Mouse (Mus musculus): ENCODE results near the gene Lmntd1. TPM values are rescaled to one million over a fixed set of nuclear protein-coding genes. Genes with fewer than 3 reads are reported as not detected.

Gene Lmntd1
- polyA plus RNA-seq, 1 experiment from 2014 or later = 0.63 TPM

DNA sequence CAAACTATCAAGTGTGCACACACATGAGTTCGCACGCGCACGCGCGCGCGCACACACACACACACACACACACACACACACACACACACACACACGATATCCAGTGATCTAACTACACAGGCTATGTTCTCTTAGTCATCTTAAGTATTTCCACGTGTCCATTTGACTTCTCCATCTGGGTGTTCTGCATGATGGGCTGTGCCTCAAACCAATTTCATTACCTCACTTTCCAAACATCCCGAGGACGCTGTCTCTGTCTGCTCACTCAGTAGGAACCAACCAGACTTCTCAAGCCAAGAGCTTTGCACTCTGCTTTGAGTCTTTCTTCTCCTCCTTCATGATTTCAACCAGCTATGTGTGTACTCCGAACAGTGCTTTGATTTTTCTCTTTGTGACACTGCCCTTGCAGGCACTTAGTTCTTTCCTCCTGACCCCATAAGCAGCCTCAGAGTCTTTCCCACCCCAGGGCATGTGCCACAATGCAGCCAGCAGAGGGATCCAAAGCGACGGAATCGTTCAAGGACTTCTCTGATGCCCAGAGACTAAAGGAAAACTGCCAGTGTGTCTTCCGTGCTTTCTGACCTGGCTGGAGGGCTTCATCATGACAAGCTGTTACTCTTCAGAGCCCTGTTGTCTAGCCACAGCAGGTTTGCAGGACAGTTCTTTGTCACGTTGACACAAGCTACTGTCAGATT is 172.6 kb downstream of the Lmntd1 start:
- Histone ChIP-seq H3K4me2 (no peak overlapping the region), H3K9me3 (replicated peaks) (no peaks in the 10 kb centered on the region), H3K27ac (replicated peaks) (no peak overlapping the region), H3K9ac (replicated peaks) (no peak overlapping the region), H3K4me1 (peaks cover 7% of the 10 kb centered on the region; the same call in 1 of the 2 replicates), H3K36me3 (no peaks in the 10 kb centered on the region), H3K4me3 (replicated peaks) (no peak overlapping the region), H3K27me3 (replicated peaks) (no peaks in the 10 kb centered on the region)
- no peak for ATAC-seq (ENCODE audit: low FRiP score)
- WGBS = 73% methylated on average over 18 of the region's 18 CpGs

GRCm38 (mm10) chr6:145438851-145439250 is 175.3 kb downstream of the Lmntd1 start:
- Histone ChIP-seq H3K9ac (replicated peaks) (no peak overlapping the region), H3K9me3 (replicated peaks) (no peaks in the 10 kb centered on the region), H3K27me3 (replicated peaks) (no peaks in the 10 kb centered on the region), H3K4me1 (no peaks in the 10 kb centered on the region; the same call in 1 of the 2 replicates), H3K27ac (replicated peaks) (no peak overlapping the region), H3K4me3 (replicated peaks) (no peak overlapping the region), H3K36me3 (no peaks in the 10 kb centered on the region), H3K4me2 (no peak overlapping the region)
- WGBS = 92% methylated on average over 5 of the region's 5 CpGs
- ATAC-seq (ENCODE audit: low FRiP score) = no peak

- Histone ChIP-seq H3K4me1 (0 out of 2 replicates have a peak, but pooled peaks cover 3% of the 10 kb centered on the region), H3K4me3 (replicated peaks) (no peak overlapping the region), H3K36me3 (no peaks in the 10 kb centered on the region), H3K27ac (replicated peaks) (no peak overlapping the region), H3K27me3 (replicated peaks) (no peaks in the 10 kb centered on the region), H3K9ac (replicated peaks) (no peak overlapping the region), H3K9me3 (replicated peaks) (no peaks in the 10 kb centered on the region), H3K4me2 (no peak overlapping the region)
- WGBS = 90% methylated on average over 10 of the region's 10 CpGs
- no peak for ATAC-seq (ENCODE audit: low FRiP score)
Observed at GRCm38 (mm10) chr6:145435764-145436163, 178.4 kb downstream of the Lmntd1 start.

DNA sequence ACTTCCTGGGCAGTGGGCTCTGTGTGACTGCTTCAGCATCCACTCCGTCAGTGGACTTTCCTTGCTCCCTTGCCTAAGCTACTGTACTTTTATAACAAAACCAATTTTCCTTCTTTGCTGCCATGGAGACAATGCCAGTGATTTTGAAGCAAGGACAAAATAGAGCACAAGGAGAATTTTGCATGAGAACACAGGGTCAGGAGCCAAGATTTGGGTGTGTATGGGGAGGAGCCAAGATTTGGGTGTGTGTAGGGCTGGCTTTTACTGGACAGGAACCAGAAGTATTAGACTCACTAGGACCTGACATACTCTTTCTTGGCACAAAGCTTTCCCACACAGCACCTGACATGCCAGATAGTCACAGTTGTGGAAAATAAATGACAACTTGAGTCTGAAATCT is 179.0 kb downstream of the Lmntd1 start:
- no peaks in the 10 kb centered on the region for H3K9me3 ChIP-seq (replicated peaks)
- no peak for ATAC-seq (ENCODE audit: low FRiP score)
- no peaks in the 10 kb centered on the region for H3K27me3 ChIP-seq (replicated peaks)
- no peak overlapping the region for H3K4me2 ChIP-seq
- H3K36me3 ChIP-seq = no peaks in the 10 kb centered on the region
- H3K4me1 ChIP-seq = 0 out of 2 replicates have a peak, but pooled peaks cover 3% of the 10 kb centered on the region
- 91% methylated on average over 1 of the region's 1 CpGs for WGBS
- H3K4me3 ChIP-seq (replicated peaks) = no peak overlapping the region
- H3K9ac ChIP-seq (replicated peaks) = no peak overlapping the region
- no peak overlapping the region for H3K27ac ChIP-seq (replicated peaks)

DNA sequence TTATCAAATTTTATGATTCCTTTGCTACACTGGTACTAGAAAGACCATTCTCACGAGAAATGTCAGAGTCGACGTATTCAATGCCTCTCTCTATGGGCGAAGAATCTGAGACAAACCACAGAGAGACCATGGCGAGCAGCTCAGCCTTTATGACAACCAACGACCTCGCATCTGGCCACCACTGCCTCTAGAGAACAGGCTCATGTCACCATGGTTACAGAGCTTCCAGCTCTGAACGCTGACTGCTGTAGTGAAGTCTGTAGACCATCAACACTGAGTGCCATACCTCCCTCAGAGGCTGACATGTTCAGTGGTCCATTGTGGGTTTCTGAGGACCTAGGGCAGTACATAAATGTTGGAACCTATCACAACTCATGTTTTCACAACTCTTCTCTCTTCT is 180.2 kb downstream of the Lmntd1 start:
- Histone ChIP-seq H3K9ac (replicated peaks) (no peak overlapping the region), H3K4me3 (replicated peaks) (no peak overlapping the region), H3K27ac (replicated peaks) (no peak overlapping the region), H3K4me2 (no peak overlapping the region), H3K9me3 (replicated peaks) (no peaks in the 10 kb centered on the region), H3K27me3 (replicated peaks) (no peaks in the 10 kb centered on the region), H3K36me3 (no peaks in the 10 kb centered on the region), H3K4me1 (0 out of 2 replicates have a peak, but pooled peaks cover 3% of the 10 kb centered on the region)
- 62% methylated on average over 8 of the region's 8 CpGs for WGBS
- ATAC-seq (ENCODE audit: low FRiP score) = no peak

GRCm38 (mm10) chr6:145432711-145433708 is 181.1 kb downstream of the Lmntd1 start:
- no peak for ATAC-seq (ENCODE audit: low FRiP score)
- Histone ChIP-seq H3K36me3 (no peaks in the 10 kb centered on the region), H3K27ac (replicated peaks) (no peak overlapping the region), H3K27me3 (replicated peaks) (no peaks in the 10 kb centered on the region), H3K9me3 (replicated peaks) (no peaks in the 10 kb centered on the region), H3K9ac (replicated peaks) (no peak overlapping the region), H3K4me2 (no peak overlapping the region), H3K4me1 (0 out of 2 replicates have a peak, but pooled peaks cover 3% of the 10 kb centered on the region), H3K4me3 (replicated peaks) (no peak overlapping the region)
- WGBS = 73% methylated on average over 11 of the region's 11 CpGs

DNA sequence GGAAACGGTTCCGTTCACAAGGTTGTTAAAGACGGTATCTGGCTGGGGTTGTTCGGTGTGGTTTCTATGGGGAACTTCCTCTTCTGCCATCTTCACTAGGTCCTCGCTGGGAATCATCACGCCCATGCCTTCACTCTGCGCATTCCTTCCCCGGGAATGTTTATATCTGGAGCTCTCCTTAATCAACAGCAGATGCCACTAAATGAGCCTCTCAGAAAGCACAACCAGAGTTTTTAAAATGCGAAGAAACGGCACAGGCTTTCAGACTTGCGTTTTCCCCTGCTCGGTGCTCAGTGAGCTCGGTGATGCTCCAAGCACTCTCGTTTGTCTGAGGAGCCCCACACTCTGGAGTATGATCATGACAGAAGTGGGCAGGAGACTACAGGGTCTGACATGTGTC is 182.4 kb downstream of the Lmntd1 start:
- Histone ChIP-seq H3K27ac (replicated peaks) (no peak overlapping the region), H3K4me3 (replicated peaks) (no peak overlapping the region), H3K4me2 (no peak overlapping the region), H3K9ac (replicated peaks) (no peak overlapping the region), H3K27me3 (replicated peaks) (no peaks in the 10 kb centered on the region), H3K4me1 (0 out of 2 replicates have a peak, but pooled peaks cover 3% of the 10 kb centered on the region), H3K36me3 (no peaks in the 10 kb centered on the region), H3K9me3 (replicated peaks) (no peaks in the 10 kb centered on the region)
- WGBS = 83% methylated on average over 14 of the region's 14 CpGs
- no peak for ATAC-seq (ENCODE audit: low FRiP score)

DNA sequence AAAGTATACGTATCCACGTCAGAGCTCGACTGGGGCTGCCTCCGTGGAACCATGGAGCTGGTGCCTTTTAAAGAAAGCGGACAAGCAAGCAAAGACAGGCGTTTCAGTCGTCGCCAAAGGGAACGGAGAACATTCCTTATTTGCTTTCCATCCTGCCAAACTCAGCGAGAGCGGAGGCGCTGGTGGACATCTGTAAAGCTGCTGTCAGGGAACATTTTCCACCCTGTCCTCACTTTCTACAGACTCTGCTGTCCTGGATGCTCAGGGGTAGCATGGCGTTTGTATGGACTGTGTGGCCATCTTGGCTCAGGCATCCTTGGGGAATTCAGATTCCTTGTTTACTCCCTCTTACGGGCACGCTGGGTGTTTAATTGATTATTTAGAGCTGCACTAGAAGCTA is 186.7 kb downstream of the Lmntd1 start:
- no peak overlapping the region for H3K4me3 ChIP-seq (replicated peaks)
- no peaks in the 10 kb centered on the region for H3K4me1 ChIP-seq
- no peaks in the 10 kb centered on the region for H3K36me3 ChIP-seq
- no peaks in the 10 kb centered on the region for H3K9me3 ChIP-seq (replicated peaks)
- H3K27me3 ChIP-seq (replicated peaks) = no peaks in the 10 kb centered on the region
- no peak overlapping the region for H3K27ac ChIP-seq (replicated peaks)
- ATAC-seq (ENCODE audit: low FRiP score) = no peak
- no peak overlapping the region for H3K9ac ChIP-seq (replicated peaks)
- no peak overlapping the region for H3K4me2 ChIP-seq
- 85% methylated on average over 15 of the region's 15 CpGs for WGBS

- Histone ChIP-seq H3K4me1 (no peaks in the 10 kb centered on the region), H3K9me3 (replicated peaks) (no peaks in the 10 kb centered on the region), H3K9ac (replicated peaks) (no peak overlapping the region), H3K27ac (replicated peaks) (no peak overlapping the region), H3K4me2 (no peak overlapping the region), H3K4me3 (replicated peaks) (no peak overlapping the region), H3K27me3 (replicated peaks) (no peaks in the 10 kb centered on the region), H3K36me3 (no peaks in the 10 kb centered on the region)
- no peak for ATAC-seq (ENCODE audit: low FRiP score)
- WGBS = 67% methylated on average over 10 of the region's 10 CpGs
Observed at GRCm38 (mm10) chr6:145426501-145426900, 187.6 kb downstream of the Lmntd1 start.

DNA sequence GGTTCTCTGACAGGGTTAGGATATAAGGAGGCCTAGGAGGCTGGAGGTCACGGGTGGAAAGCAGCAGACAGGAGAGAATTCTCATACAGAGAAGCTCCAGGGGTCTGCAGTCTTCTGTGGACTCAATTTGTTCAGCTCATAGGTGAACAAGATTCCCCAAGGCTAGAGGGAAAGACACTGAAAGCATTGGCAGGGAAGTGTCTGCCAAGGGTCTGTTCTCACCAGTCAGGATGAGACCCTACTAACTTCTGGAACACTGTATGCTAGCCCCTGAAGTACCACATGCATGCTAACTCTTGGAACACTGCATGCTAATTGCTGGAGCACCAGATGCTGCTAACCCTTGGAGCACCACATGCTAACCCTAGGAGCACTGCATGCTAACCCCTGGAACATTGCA is 190.0 kb downstream of the Lmntd1 start:
- no peak overlapping the region for H3K27ac ChIP-seq (replicated peaks)
- H3K4me1 ChIP-seq = no peaks in the 10 kb centered on the region
- H3K4me2 ChIP-seq = no peak overlapping the region
- no peak for ATAC-seq (ENCODE audit: low FRiP score)
- no peaks in the 10 kb centered on the region for H3K9me3 ChIP-seq (replicated peaks)
- no peak overlapping the region for H3K9ac ChIP-seq (replicated peaks)
- H3K27me3 ChIP-seq (replicated peaks) = no peaks in the 10 kb centered on the region
- H3K4me3 ChIP-seq (replicated peaks) = no peak overlapping the region
- 69% methylated on average over 1 of the region's 1 CpGs for WGBS
- H3K36me3 ChIP-seq = no peaks in the 10 kb centered on the region

DNA sequence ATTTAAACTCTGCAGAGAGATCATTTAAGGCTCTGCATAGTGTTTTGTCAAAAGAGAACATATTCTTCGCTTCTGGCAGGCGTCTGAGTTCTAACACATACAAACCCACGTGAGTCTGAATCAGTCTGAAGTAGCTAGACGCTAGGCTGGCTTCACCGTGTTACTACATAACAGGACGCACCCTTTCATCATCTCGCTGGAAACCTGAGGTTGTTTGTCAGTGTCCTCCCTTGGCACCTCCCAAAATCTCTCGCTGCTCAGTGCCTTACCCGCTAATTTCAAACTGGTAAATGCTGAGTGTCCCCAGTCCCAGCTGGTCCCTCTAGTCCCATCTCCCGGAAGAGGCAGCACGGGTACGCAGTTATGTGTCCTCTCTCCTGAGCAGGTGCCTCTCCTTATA is 190.6 kb downstream of the Lmntd1 start:
- 85% methylated on average over 12 of the region's 12 CpGs for WGBS
- no peak overlapping the region for H3K27ac ChIP-seq (replicated peaks)

DNA sequence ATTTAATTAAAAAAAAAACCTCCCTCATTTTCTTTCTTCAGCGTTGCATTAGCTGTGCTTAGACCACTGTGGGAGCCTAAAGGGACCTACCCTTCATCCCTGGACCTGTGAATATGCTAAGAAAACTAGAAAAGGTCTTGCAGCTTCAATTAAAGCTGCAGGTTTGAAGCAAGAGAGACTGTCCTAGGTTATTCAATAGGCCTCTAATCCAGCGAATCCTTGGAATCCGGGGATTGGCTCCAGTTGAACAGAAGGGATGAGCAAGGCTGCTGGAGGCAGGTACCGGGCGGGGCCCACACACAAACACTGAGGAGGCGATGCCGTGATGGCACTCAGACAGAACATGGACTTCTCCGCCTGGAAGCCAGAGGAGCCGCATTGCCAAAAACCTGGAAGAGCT is 192.5 kb downstream of the Lmntd1 start:
- ATAC-seq (ENCODE audit: low FRiP score) = no peak

More for the DNA sequence above, 190.6 kb downstream of the Lmntd1 start:
- Histone ChIP-seq H3K27me3 (replicated peaks) (no peaks in the 10 kb centered on the region), H3K4me3 (replicated peaks) (no peak overlapping the region), H3K9ac (replicated peaks) (no peak overlapping the region), H3K4me1 (no peaks in the 10 kb centered on the region), H3K36me3 (no peaks in the 10 kb centered on the region), H3K4me2 (no peak overlapping the region), H3K9me3 (replicated peaks) (no peaks in the 10 kb centered on the region)
- no peak for ATAC-seq (ENCODE audit: low FRiP score)

More for the DNA sequence above, 192.5 kb downstream of the Lmntd1 start:
- no peaks in the 10 kb centered on the region for H3K4me1 ChIP-seq
- H3K4me3 ChIP-seq (replicated peaks) = no peak overlapping the region
- WGBS = 88% methylated on average over 9 of the region's 9 CpGs
- H3K9me3 ChIP-seq (replicated peaks) = no peaks in the 10 kb centered on the region
- no peaks in the 10 kb centered on the region for H3K36me3 ChIP-seq
- H3K9ac ChIP-seq (replicated peaks) = no peak overlapping the region
- no peak overlapping the region for H3K27ac ChIP-seq (replicated peaks)
- no peaks in the 10 kb centered on the region for H3K27me3 ChIP-seq (replicated peaks)
- H3K4me2 ChIP-seq = no peak overlapping the region

Measured in neural tube, embryonic 15.5 days (tissue).